Mouse (Mus musculus) MEL (cell line): ENCODE results near the gene Ctdspl. TPM values are rescaled to one million over a fixed set of nuclear protein-coding genes. Genes with fewer than 3 reads are reported as not detected.

Experiments used
- DNase-seq: peaks from one replicate; pipeline ENCODE4 v3.0.0; 2011; ENCODE audit warnings: low read depth, low spot score
- H3K27ac ChIP-seq: 2 replicates; pipeline ENCODE4 v1.5.1; 2012; ENCODE audit warnings: low read depth, mild to moderate bottlenecking, control low read depth, low read length, moderate library complexity; ENCODE audit not compliant: control insufficient read depth
- H3K27me3 ChIP-seq, 2 experiments: fragments of 150-350 bp in 1 of 2; sonication (generic) in 1 of 2; 2 replicates each; pipeline ENCODE4 v1.6.1; 2012; ENCODE audit warnings: low read length in 2 of 2, mild to moderate bottlenecking in 2 of 2, improper control_type of control experiment in 1 of 2, moderate library complexity in 1 of 2; ENCODE audit not compliant: insufficient read depth in 2 of 2, control insufficient read depth in 1 of 2
- H3K36me3 ChIP-seq, 2 experiments: 2 replicates each; pipeline ENCODE4 v1.6.1; 2012 to 2014; ENCODE audit warnings: low read length in 2 of 2, improper control_type of control experiment in 1 of 2, inconsistent platforms in 1 of 2, mild to moderate bottlenecking in 1 of 2; ENCODE audit not compliant: insufficient read depth in 2 of 2, control insufficient read depth in 1 of 2
- H3K4me1 ChIP-seq, 2 experiments: fragments of 150-350 bp in 1 of 2; sonication (generic) in 1 of 2; 2 replicates each; pipeline ENCODE4 v1.6.1; 2012; ENCODE audit warnings: low read length in 2 of 2, improper control_type of control experiment in 1 of 2, mild to moderate bottlenecking in 1 of 2; ENCODE audit not compliant: insufficient read depth in 2 of 2, control insufficient read depth in 1 of 2
- H3K4me3 ChIP-seq, 2 experiments: fragments of 150-350 bp in 1 of 2; sonication (generic) in 1 of 2; 2 replicates each; pipeline ENCODE4 v1.5.1; 2012; ENCODE audit warnings: low read depth in 2 of 2, low read length in 2 of 2, mild to moderate bottlenecking in 2 of 2, moderate library complexity in 2 of 2, control low read depth in 1 of 2, improper control_type of control experiment in 1 of 2; ENCODE audit not compliant: control insufficient read depth in 1 of 2, insufficient read depth in 1 of 2
- H3K79me2 ChIP-seq: 2 replicates; pipeline ENCODE4 v1.6.1; 2012; ENCODE audit warnings: mild to moderate bottlenecking, low read length, moderate library complexity; ENCODE audit not compliant: control insufficient read depth, poor library complexity, insufficient read depth
- H3K9ac ChIP-seq: 2 replicates; pipeline ENCODE4 v1.6.1; 2012; ENCODE audit warnings: low read depth, mild to moderate bottlenecking, control low read depth, low read length, moderate library complexity; ENCODE audit not compliant: control insufficient read depth, poor library complexity, severe bottlenecking
- H3K9me3 ChIP-seq: fragments of 150-350 bp; sonication (generic); replicated peaks from 2 replicates; pipeline ENCODE4 v1.6.1; 2012; ENCODE audit warnings: mild to moderate bottlenecking, low read length, improper control_type of control experiment, moderate library complexity; ENCODE audit not compliant: insufficient read depth
- BHLHE40 ChIP-seq: IDR thresholded peaks from 2 replicates; pipeline ENCODE4 v1.6.1; 2012; ENCODE audit warnings: low read depth, mild to moderate bottlenecking, inconsistent platforms, low read length, improper control_type of control experiment, borderline replicate concordance
- CHD2 ChIP-seq: IDR thresholded peaks from 2 replicates; pipeline ENCODE4 v1.6.1; 2011; ENCODE audit warnings: low read length, improper control_type of control experiment
- EP300 ChIP-seq, 2 experiments: IDR thresholded peaks; 2 replicates each; pipeline ENCODE4 v1.6.1; 2011; ENCODE audit warnings: improper control_type of control experiment in 2 of 2, low read length in 2 of 2, low read depth in 1 of 2, mild to moderate bottlenecking in 1 of 2
- HCFC1 ChIP-seq: IDR thresholded peaks from 2 replicates; pipeline ENCODE4 v1.6.1; 2012; ENCODE audit warnings: low read depth, mild to moderate bottlenecking, inconsistent platforms, low read length, improper control_type of control experiment, moderate library complexity
- JUND ChIP-seq: IDR thresholded peaks from 2 replicates; pipeline ENCODE4 v1.6.1; 2011; ENCODE audit warnings: low read depth, mild to moderate bottlenecking, improper control_type of control experiment, low read length
- KAT2A ChIP-seq: conservative IDR thresholded peaks from 2 replicates; pipeline ENCODE4 v1.6.1; 2012; ENCODE audit warnings: low read depth, low read length, improper control_type of control experiment, inconsistent platforms
- MAFK ChIP-seq: IDR thresholded peaks from 2 replicates; pipeline ENCODE4 v1.6.1; 2011; ENCODE audit warnings: low read depth, mild to moderate bottlenecking, low read length, improper control_type of control experiment, borderline replicate concordance
- MAX ChIP-seq: IDR thresholded peaks from 2 replicates; pipeline ENCODE4 v1.6.1; 2011; ENCODE audit warnings: low read length, improper control_type of control experiment
- MAZ ChIP-seq: IDR thresholded peaks from 2 replicates; pipeline ENCODE4 v1.6.1; 2012; ENCODE audit warnings: low read depth, mild to moderate bottlenecking, inconsistent platforms, low read length, improper control_type of control experiment
- MEF2A ChIP-seq: IDR thresholded peaks from 2 replicates; pipeline ENCODE4 v1.6.1; 2014; ENCODE audit warnings: low read depth, mild to moderate bottlenecking, inconsistent platforms, low read length, improper control_type of control experiment; ENCODE audit not compliant: poor library complexity, insufficient replicate concordance, severe bottlenecking; ENCODE audit errors: extremely low read depth
- MXI1 ChIP-seq: IDR thresholded peaks from 2 replicates; pipeline ENCODE4 v1.6.1; 2011; ENCODE audit warnings: mild to moderate bottlenecking, low read depth, low read length, improper control_type of control experiment
- MYC ChIP-seq: IDR thresholded peaks from 2 replicates; pipeline ENCODE4 v1.6.1; 2011; ENCODE audit warnings: low read depth, mild to moderate bottlenecking, low read length, improper control_type of control experiment, moderate library complexity
- NELFE ChIP-seq: IDR thresholded peaks from 2 replicates; pipeline ENCODE4 v1.6.1; 2011; ENCODE audit warnings: low read depth, low read length, improper control_type of control experiment
- NRF1 ChIP-seq: IDR thresholded peaks from 2 replicates; pipeline ENCODE4 v1.6.1; 2014; ENCODE audit warnings: low read depth, mild to moderate bottlenecking, inconsistent platforms, low read length, improper control_type of control experiment, moderate library complexity; ENCODE audit not compliant: poor library complexity, insufficient read depth, severe bottlenecking
- POLR2AphosphoS2 ChIP-seq: IDR thresholded peaks from 2 replicates; pipeline ENCODE4 v1.6.1; 2011; ENCODE audit warnings: low read length, improper control_type of control experiment
- RAD21 ChIP-seq: IDR thresholded peaks from 2 replicates; pipeline ENCODE4 v1.6.1; 2011; ENCODE audit warnings: mild to moderate bottlenecking, low read depth, low read length, improper control_type of control experiment
- RCOR1 ChIP-seq: IDR thresholded peaks from 2 replicates; pipeline ENCODE4 v1.6.1; 2012; ENCODE audit warnings: low read depth, mild to moderate bottlenecking, inconsistent platforms, low read length, improper control_type of control experiment
- SIN3A ChIP-seq: IDR thresholded peaks from 2 replicates; pipeline ENCODE4 v1.6.1; 2012; ENCODE audit warnings: low read length, improper control_type of control experiment, inconsistent platforms
- SMC3 ChIP-seq: IDR thresholded peaks from 2 replicates; pipeline ENCODE4 v1.6.1; 2011; ENCODE audit warnings: low read depth, low read length, improper control_type of control experiment
- TAL1 ChIP-seq: IDR thresholded peaks from 2 replicates; pipeline ENCODE4 v1.6.1; 2012; ENCODE audit warnings: mild to moderate bottlenecking, inconsistent platforms, low read length, moderate library complexity, mixed read lengths
- TBP ChIP-seq: IDR thresholded peaks from 2 replicates; pipeline ENCODE4 v1.8.0; 2011; ENCODE audit warnings: low read depth, low read length, improper control_type of control experiment
- UBTF ChIP-seq: IDR thresholded peaks from 2 replicates; pipeline ENCODE4 v1.6.1; 2012; ENCODE audit warnings: low read depth, mild to moderate bottlenecking, inconsistent platforms, low read length, improper control_type of control experiment, moderate library complexity, borderline replicate concordance; ENCODE audit not compliant: insufficient read depth
- USF1 ChIP-seq: IDR thresholded peaks from 2 replicates; pipeline ENCODE4 v1.6.1; 2014; ENCODE audit warnings: low read depth, mild to moderate bottlenecking, inconsistent platforms, low read length, improper control_type of control experiment, moderate library complexity
- USF2 ChIP-seq, 2 experiments: IDR thresholded peaks; 2 replicates each; pipeline ENCODE4 v1.6.1; 2011 to 2012; ENCODE audit warnings: improper control_type of control experiment in 2 of 2, low read length in 2 of 2, borderline replicate concordance in 1 of 2, inconsistent platforms in 1 of 2, low read depth in 1 of 2, mild to moderate bottlenecking in 1 of 2; ENCODE audit not compliant: insufficient read depth in 1 of 2
- ZMIZ1 ChIP-seq: IDR thresholded peaks from 2 replicates; pipeline ENCODE4 v1.6.1; 2012; ENCODE audit warnings: low read depth, mild to moderate bottlenecking, inconsistent platforms, low read length, improper control_type of control experiment, moderate library complexity
- ZNF384 ChIP-seq: IDR thresholded peaks from 2 replicates; pipeline ENCODE4 v1.6.1; 2012; ENCODE audit warnings: low read depth, mild to moderate bottlenecking, inconsistent platforms, low read length, improper control_type of control experiment
- polyA plus RNA-seq, 2 experiments: library from polyadenylated mRNA; stranded (reverse) in 1 of 2; unstranded in 1 of 2; fragments of >175 nt in 1 of 2; fragments of >200 nt in 1 of 2; gene quantifications; 2 replicates each; pipeline versions ENCODE4 v1.2.1 to v1.2.4; 2012; ENCODE audit warnings: low replicate concordance in 2 of 2, low read depth in 1 of 2; ENCODE audit not compliant: insufficient read length in 2 of 2, insufficient read depth in 1 of 2, missing spikeins in 1 of 2
- total RNA-seq: library from RNA; depleted of rRNA; stranded (reverse); fragments of 300-350 nt; gene quantifications from 2 replicates; pipeline ENCODE4 v1.2.3, GENCODE M21; 2012

Ctdspl gene
- total and polyA plus RNA-seq, 3 experiments, result 15.3 to 20.7 TPM; not detected in 1

GRCm38 (mm10) chr9:118885785-118886184 lies 40.5 kb upstream of the Ctdspl start:
- DNase-seq, result no peak
- no peaks in the 10 kb centered on the region for H3K79me2 ChIP-seq
- no peak overlapping the region for H3K27ac ChIP-seq
- H3K27me3 ChIP-seq, result no peaks in the 10 kb centered on the region
- TF ChIP-seq MAFK, result no peak
- TF ChIP-seq MEF2A, result no peak
- no peak for TF ChIP-seq HCFC1
- no peak for TF ChIP-seq SMC3
- no peak for TF ChIP-seq MAX
- TF ChIP-seq UBTF, result no peak
- no peak for TF ChIP-seq JUND
- TF ChIP-seq KAT2A, result no peak
- no peak for TF ChIP-seq TBP
- TF ChIP-seq RCOR1, result no peak
- H3K36me3 ChIP-seq, result peaks cover 0 to 5% of the 10 kb centered on the region in 2 experiments; a peak in 2 of 4 replicates
- no peak overlapping the region for H3K4me3 ChIP-seq
- no peaks in the 10 kb centered on the region for H3K9me3 ChIP-seq
- peaks cover 0 to 7% of the 10 kb centered on the region in 2 experiments; a peak in 3 of 4 replicates for H3K4me1 ChIP-seq
- no peak overlapping the region for H3K9ac ChIP-seq

GRCm38 (mm10) chr9:118887201-118887600 lies 39.1 kb upstream of the Ctdspl start:
- Histone ChIP-seq H3K9me3 (no peaks in the 10 kb centered on the region), H3K4me1 (peaks cover 0 to 14% of the 10 kb centered on the region in 2 experiments; a peak in 3 of 4 replicates), H3K4me3 (no peak overlapping the region), H3K79me2 (no peaks in the 10 kb centered on the region), H3K27me3 (no peaks in the 10 kb centered on the region), H3K27ac (no peak overlapping the region), H3K9ac (no peak overlapping the region), H3K36me3 (peaks cover 0 to 5% of the 10 kb centered on the region in 2 experiments; a peak in 2 of 4 replicates)
- no peak for TF ChIP-seq NELFE
- TF ChIP-seq POLR2AphosphoS2, result no peak
- no peak for TF ChIP-seq EP300 (IDR thresholded peaks at IDR 0.05; ENCODE audit: low read depth in 1 of 2, low read length in 2 of 2)
- TF ChIP-seq SIN3A, result no peak
- TF ChIP-seq TBP, result no peak
- no peak for TF ChIP-seq BHLHE40
- no peak for TF ChIP-seq KAT2A
- TF ChIP-seq USF1, result no peak
- TF ChIP-seq RAD21, result no peak
- TF ChIP-seq MAZ, result no peak
- no peak for TF ChIP-seq USF2 (IDR thresholded peaks at IDR 0.05; ENCODE audit: borderline replicate concordance in 1 of 2, insufficient read depth in 1 of 2, low read depth in 1 of 2, low read length in 2 of 2)
- no peak for TF ChIP-seq CHD2
- no peak for TF ChIP-seq NRF1
- no peak for TF ChIP-seq ZMIZ1
- TF ChIP-seq MXI1, result no peak
- no peak for TF ChIP-seq TAL1
- TF ChIP-seq MYC, result no peak
- TF ChIP-seq ZNF384, result no peak
- no peak for TF ChIP-seq RCOR1
- DNase-seq, result peak; percentile 25
